Mouse (Mus musculus) liver, embryonic 13.5 days (tissue): ENCODE measurements around the gene Tceal9. TPM values are rescaled to one million over a fixed set of nuclear protein-coding genes. Genes with fewer than 3 reads are reported as not detected.
"Not testable (repeated sequence)": the region's sequence is repeated elsewhere in the genome, so short reads cannot be mapped to it uniquely, and the experiment has no call there.

ENCODE experiments used
- ATAC-seq: fragments of 200-750 bp; cut with Nextera tagmentation; 2 replicates; pipeline ENCODE4 v1.8.0; 2017; ENCODE audit warnings: low read depth, mild to moderate bottlenecking, moderate number of reproducible peaks, moderate library complexity
- DNase-seq: peaks from one replicate; pipeline ENCODE4 v3.0.0; 2022
- H3K27ac ChIP-seq: fragments of 300-500 bp; sonication (generic); 2 replicates; pipeline ENCODE4 v1.5.1; 2015; ENCODE audit warnings: moderate library complexity, mild to moderate bottlenecking, inconsistent platforms
- H3K27me3 ChIP-seq: fragments of 300-500 bp; sonication (generic); 2 replicates; pipeline ENCODE4 v1.6.1; 2015; ENCODE audit warnings: mild to moderate bottlenecking, inconsistent platforms
- H3K36me3 ChIP-seq: fragments of 300-500 bp; sonication (generic); 2 replicates; pipeline ENCODE4 v1.6.1; 2015; ENCODE audit warnings: mild to moderate bottlenecking, inconsistent platforms
- H3K4me1 ChIP-seq: fragments of 300-500 bp; sonication (generic); replicated peaks from 2 replicates; pipeline ENCODE4 v1.6.1; 2015; ENCODE audit warnings: inconsistent platforms
- H3K4me2 ChIP-seq: fragments of 300-500 bp; sonication (generic); 2 replicates; pipeline ENCODE4 v1.6.1; 2015; ENCODE audit warnings: inconsistent platforms, mild to moderate bottlenecking, moderate library complexity
- H3K4me3 ChIP-seq: fragments of 300-500 bp; sonication (generic); replicated peaks from 2 replicates; pipeline ENCODE4 v1.5.1; 2015; ENCODE audit warnings: mild to moderate bottlenecking, inconsistent platforms
- H3K9ac ChIP-seq: fragments of 300-500 bp; sonication (generic); 2 replicates; pipeline ENCODE4 v1.6.1; 2015; ENCODE audit warnings: mild to moderate bottlenecking, inconsistent platforms
- H3K9me3 ChIP-seq: fragments of 300-500 bp; sonication (generic); replicated peaks from 2 replicates; pipeline ENCODE4 v1.6.1; 2016; ENCODE audit warnings: inconsistent platforms
- WGBS: fragments of 180-500 bp; shearing (Covaris S2); methylation state at CpG from one replicate; pipeline ENCODE4 v1.1.7; 2015; ENCODE audit not compliant: insufficient replicate concordance; 5-methylcytosine and 5-hydroxymethylcytosine counted together
- polyA plus RNA-seq: library from polyadenylated mRNA; unstranded; fragments of >200 nt; fragmentation: Nextera tagmentation; extraction: Ambion mirVana; gene quantifications from 2 replicates; pipeline ENCODE4 v1.2.1, GENCODE M21; 2015

Gene Tceal9
- polyA plus RNA-seq, 1 experiment from 2014 or later, result 227 TPM

GRCm38 (mm10) chrX:136270393-136271111 is 25.7 kb downstream of the Tceal9 start:
- peak; percentile 28 for ATAC-seq

GRCm38 (mm10) chrX:136274542-136274941 is 29.7 kb downstream of the Tceal9 start:
- H3K27ac ChIP-seq, result no peak overlapping the region
- 0 out of 2 replicates have a peak, but pooled peaks cover 2% of the 10 kb centered on the region for H3K4me1 ChIP-seq
- H3K36me3 ChIP-seq, result no peaks in the 10 kb centered on the region
- WGBS, result 22% methylated on average over 3 of the region's 3 CpGs
- ATAC-seq, result no peak
- no peak overlapping the region for H3K9ac ChIP-seq
- no peaks in the 10 kb centered on the region for H3K9me3 ChIP-seq
- H3K27me3 ChIP-seq, result no peaks in the 10 kb centered on the region
- H3K4me2 ChIP-seq, result no peak overlapping the region
- no peak overlapping the region for H3K4me3 ChIP-seq
- no peak for DNase-seq

More at GRCm38 (mm10) chrX:136270393-136271111, 25.7 kb downstream of the Tceal9 start:
- H3K27me3 ChIP-seq, H3K9me3 ChIP-seq, H3K36me3 ChIP-seq, DNase-seq, H3K27ac ChIP-seq, H3K4me1 ChIP-seq: not testable (repeated sequence)
- Histone ChIP-seq H3K4me3 (peak overlapping the region; percentile 56), H3K4me2 (peak overlapping the region; percentile 56), H3K9ac (peak overlapping the region; percentile 65)
- 24% methylated on average over 13 of the region's 60 CpGs for WGBS

GRCm38 (mm10) chrX:136275386-136275785 is 30.5 kb downstream of the Tceal9 start:
- H3K27ac ChIP-seq, result no peak overlapping the region
- H3K4me3 ChIP-seq, result no peak overlapping the region
- no peaks in the 10 kb centered on the region for H3K27me3 ChIP-seq
- 43% methylated on average over 3 of the region's 3 CpGs for WGBS
- no peaks in the 10 kb centered on the region for H3K36me3 ChIP-seq
- no peak overlapping the region for H3K4me2 ChIP-seq
- H3K4me1 ChIP-seq, result 0 out of 2 replicates have a peak, but pooled peaks cover 2% of the 10 kb centered on the region
- H3K9me3 ChIP-seq, result no peaks in the 10 kb centered on the region
- ATAC-seq, result no peak
- DNase-seq, result no peak
- no peak overlapping the region for H3K9ac ChIP-seq

GRCm38 (mm10) chrX:136277577-136277976 is 32.7 kb downstream of the Tceal9 start:
- Histone ChIP-seq H3K36me3 (no peaks in the 10 kb centered on the region), H3K27me3 (no peaks in the 10 kb centered on the region), H3K9ac (no peak overlapping the region), H3K27ac (no peak overlapping the region), H3K4me3 (no peak overlapping the region), H3K4me2 (no peak overlapping the region), H3K9me3 (no peaks in the 10 kb centered on the region), H3K4me1 (no peaks in the 10 kb centered on the region)
- DNase-seq, result no peak
- WGBS, result 64% methylated on average over 7 of the region's 7 CpGs
- ATAC-seq, result no peak

GRCm38 (mm10) chrX:136278401-136278800 is 33.5 kb downstream of the Tceal9 start:
- Histone ChIP-seq H3K4me3 (no peak overlapping the region), H3K4me2 (no peak overlapping the region), H3K36me3 (no peaks in the 10 kb centered on the region), H3K27me3 (no peaks in the 10 kb centered on the region), H3K4me1 (no peaks in the 10 kb centered on the region), H3K27ac (no peak overlapping the region), H3K9ac (no peak overlapping the region), H3K9me3 (no peaks in the 10 kb centered on the region)
- DNase-seq (no peak), ATAC-seq (no peak)

GRCm38 (mm10) chrX:136279410-136279809 is 34.5 kb downstream of the Tceal9 start:
- Histone ChIP-seq H3K4me3 (no peak overlapping the region), H3K27ac (no peak overlapping the region), H3K36me3 (no peaks in the 10 kb centered on the region), H3K9ac (no peak overlapping the region), H3K4me2 (no peak overlapping the region), H3K27me3 (no peaks in the 10 kb centered on the region), H3K4me1 (no peaks in the 10 kb centered on the region), H3K9me3 (no peaks in the 10 kb centered on the region)
- 71% methylated on average over 5 of the region's 5 CpGs for WGBS
- DNase-seq (no peak), ATAC-seq (no peak)

GRCm38 (mm10) chrX:136290817-136291281 is 46.0 kb downstream of the Tceal9 start:
- ATAC-seq (no peak), DNase-seq (no peak)
- WGBS, result 46% methylated on average over 8 of the region's 8 CpGs

More at GRCm38 (mm10) chrX:136290817-136291281, 46.0 kb downstream of the Tceal9 start:
- Histone ChIP-seq H3K36me3 (no peaks in the 10 kb centered on the region), H3K4me1 (no peaks in the 10 kb centered on the region), H3K9me3 (no peaks in the 10 kb centered on the region), H3K27ac (no peak overlapping the region), H3K4me2 (no peak overlapping the region), H3K9ac (no peak overlapping the region), H3K4me3 (no peak overlapping the region), H3K27me3 (no peaks in the 10 kb centered on the region)

Other genes starting within 250 kb of the Tceal9 start
- 13.1 and 17.0 TPM in 2 replicates for gene Arxes1, start 211.7 kb upstream of the Tceal9 start, polyA plus RNA-seq
- gene Bex2, start 176.8 kb upstream of the Tceal9 start, polyA plus RNA-seq, result 176 and 215 TPM in 2 replicates
- 0.18 and 0.21 TPM in 2 replicates for gene Nxf3, start 159.8 kb upstream of the Tceal9 start, polyA plus RNA-seq
- 211 and 264 TPM in 2 replicates for gene Bex4, start 106.1 kb upstream of the Tceal9 start, polyA plus RNA-seq
- 191 and 256 TPM in 2 replicates for gene Tceal8, start 72.7 kb upstream of the Tceal9 start, polyA plus RNA-seq
- 6.2 and 6.4 TPM in 2 replicates for gene Tceal5, start 41.2 kb upstream of the Tceal9 start, polyA plus RNA-seq
- 2.8 and 2.9 TPM in 2 replicates for gene Tceal7, start 30.3 kb upstream of the Tceal9 start, polyA plus RNA-seq
- gene Bex1, start 29.6 kb upstream of the Tceal9 start, polyA plus RNA-seq, result 170 and 184 TPM in 2 replicates
- gene Bex3, start 25.2 kb downstream of the Tceal9 start, polyA plus RNA-seq, result 238 and 269 TPM in 2 replicates